Mouse (Mus musculus): ENCODE measurements around the gene Sez6l2. TPM values are rescaled to one million over a fixed set of nuclear protein-coding genes. Genes with fewer than 3 reads are reported as not detected.

Sez6l2 gene
- polyA plus RNA-seq, 1 experiment from 2014 or later: 14.2 TPM

DNA sequence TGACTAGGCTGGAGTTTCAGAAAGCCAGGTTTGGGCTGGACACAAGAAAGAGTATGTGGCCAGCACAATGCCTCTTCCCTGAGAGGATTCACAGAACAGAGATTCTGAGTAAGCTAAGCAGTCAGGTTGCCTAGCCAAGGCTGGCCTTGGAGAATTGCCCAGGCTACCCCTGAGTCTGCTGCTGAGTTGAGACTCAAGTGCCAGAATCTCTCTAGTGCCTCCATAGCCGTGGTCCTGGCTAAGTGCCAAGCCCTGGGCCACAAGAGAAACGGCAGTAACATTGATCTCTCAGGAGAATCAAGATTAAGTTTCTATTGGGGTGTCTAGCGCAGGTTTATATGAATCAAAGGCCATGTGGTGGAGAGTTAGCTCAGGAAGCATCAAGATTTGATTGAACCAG lies 15.2 kb downstream of the Sez6l2 start:
- H3K27ac ChIP-seq (ENCODE audit: low read depth, low read length): no peak overlapping the region
- WGBS: 79% methylated on average over 3 of the region's 3 CpGs
- no peak overlapping the region for H3K9ac ChIP-seq (ENCODE audit: low read depth, low read length)
- H3K9me3 ChIP-seq (ENCODE audit: control insufficient read depth, low read length): no peaks in the 10 kb centered on the region
- no peaks in the 10 kb centered on the region for H3K36me3 ChIP-seq (ENCODE audit: control insufficient read depth, insufficient read depth, low read length)
- no peaks in the 10 kb centered on the region for H3K4me1 ChIP-seq (replicated peaks; ENCODE audit: control insufficient read depth, insufficient read depth, low read length)
- DNase-seq (ENCODE audit: low spot score) (no peak), ATAC-seq (ENCODE audit: low FRiP score) (no peak)
- H3K27me3 ChIP-seq (ENCODE audit: control insufficient read depth, insufficient read depth, low read length): peaks cover 2% of the 10 kb centered on the region; the same call in 1 of the 2 replicates
- H3K4me2 ChIP-seq (replicated peaks; ENCODE audit: low read depth, low read length): no peak overlapping the region
- H3K4me3 ChIP-seq (ENCODE audit: low read depth, low read length): no peak overlapping the region

- Histone ChIP-seq H3K4me3 (ENCODE audit: low read depth, low read length) (no peak overlapping the region), H3K4me2 (replicated peaks; ENCODE audit: low read depth, low read length) (no peak overlapping the region), H3K9me3 (ENCODE audit: control insufficient read depth, low read length) (no peaks in the 10 kb centered on the region), H3K4me1 (replicated peaks; ENCODE audit: control insufficient read depth, insufficient read depth, low read length) (no peaks in the 10 kb centered on the region), H3K27me3 (ENCODE audit: control insufficient read depth, insufficient read depth, low read length) (peaks cover under 1% of the 10 kb centered on the region; the same call in 1 of the 2 replicates), H3K27ac (ENCODE audit: low read depth, low read length) (no peak overlapping the region), H3K36me3 (ENCODE audit: control insufficient read depth, insufficient read depth, low read length) (no peaks in the 10 kb centered on the region), H3K9ac (ENCODE audit: low read depth, low read length) (no peak overlapping the region)
- DNase-seq (ENCODE audit: low spot score) (no peak), ATAC-seq (ENCODE audit: low FRiP score) (no peak)
- WGBS: 67% methylated on average over 6 of the region's 6 CpGs
Observed at GRCm38 (mm10) chr7:126967361-126967760, 17.0 kb downstream of the Sez6l2 start.

DNA sequence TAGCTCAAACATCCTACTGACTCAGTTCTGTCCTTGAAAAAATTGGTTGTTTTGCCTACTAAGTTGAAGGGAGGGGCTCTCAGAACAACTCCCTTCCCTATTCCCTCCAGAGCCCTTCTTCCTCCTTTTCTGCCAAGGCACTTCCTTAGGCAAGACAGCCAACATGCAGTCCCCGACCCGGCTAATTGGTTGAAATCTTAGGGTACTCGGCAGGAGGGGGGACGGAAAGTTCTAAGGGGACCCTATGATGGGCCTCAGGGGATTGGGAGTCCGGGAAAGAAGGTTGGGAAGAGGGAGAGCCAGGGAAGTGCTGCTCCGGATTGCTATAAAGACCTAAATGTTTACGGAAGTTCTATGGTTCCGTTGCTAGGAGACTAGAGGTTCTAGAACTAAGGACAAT lies 25.1 kb downstream of the Sez6l2 start:
- H3K27me3 ChIP-seq (ENCODE audit: control insufficient read depth, insufficient read depth, low read length): no peaks in the 10 kb centered on the region
- H3K9me3 ChIP-seq (ENCODE audit: control insufficient read depth, low read length): no peaks in the 10 kb centered on the region
- H3K27ac ChIP-seq (ENCODE audit: low read depth, low read length): no peak overlapping the region; the same call in 1 of the 2 replicates
- H3K4me1 ChIP-seq (replicated peaks; ENCODE audit: control insufficient read depth, insufficient read depth, low read length): no peaks in the 10 kb centered on the region
- peak overlapping the region; percentile 98; the same call in 1 of the 2 replicates for H3K4me3 ChIP-seq (ENCODE audit: low read depth, low read length)
- 16% methylated on average over 8 of the region's 8 CpGs for WGBS
- peak; percentile 25 for ATAC-seq (ENCODE audit: low FRiP score)
- DNase-seq (ENCODE audit: low spot score): no peak
- no peak overlapping the region for H3K9ac ChIP-seq (ENCODE audit: low read depth, low read length)
- peaks cover 4% of the 10 kb centered on the region; the same call in 1 of the 2 replicates for H3K36me3 ChIP-seq (ENCODE audit: control insufficient read depth, insufficient read depth, low read length)
- H3K4me2 ChIP-seq (replicated peaks; ENCODE audit: low read depth, low read length): peak overlapping the region; percentile 58

GRCm38 (mm10) chr7:126975893-126975949 lies 25.4 kb downstream of the Sez6l2 start, which contains the start of gene Cdipt:
Gene Cdipt, plus strand, starts transcription at chr7:126975914.
- WGBS: 6% methylated on average over 1 of the region's 1 CpGs
- Histone ChIP-seq H3K4me1 (replicated peaks; ENCODE audit: control insufficient read depth, insufficient read depth, low read length) (no peaks in the 10 kb centered on the region), H3K27ac (ENCODE audit: low read depth, low read length) (peak within 1 kb of the TSS; percentile 88), H3K27me3 (ENCODE audit: control insufficient read depth, insufficient read depth, low read length) (no peaks in the 10 kb centered on the region), H3K9me3 (ENCODE audit: control insufficient read depth, low read length) (no peaks in the 10 kb centered on the region), H3K9ac (ENCODE audit: low read depth, low read length) (peak within 1 kb of the TSS; percentile 99), H3K4me2 (replicated peaks; ENCODE audit: low read depth, low read length) (peak within 1 kb of the TSS; percentile 58), H3K36me3 (ENCODE audit: control insufficient read depth, insufficient read depth, low read length) (peaks cover 4% of the 10 kb centered on the region; the same call in 1 of the 2 replicates), H3K4me3 (ENCODE audit: low read depth, low read length) (peak within 1 kb of the TSS; percentile 98)
- ATAC-seq (ENCODE audit: low FRiP score): no peak
- DNase-seq (ENCODE audit: low spot score): no peak

GRCm38 (mm10) chr7:126975950-126976866 lies 25.8 kb downstream of the Sez6l2 start, which contains the start of gene Cdiptos:
Gene Cdiptos, minus strand, starts transcription at chr7:126976098.
- peak within 1 kb of the TSS; percentile 88 for H3K27ac ChIP-seq (ENCODE audit: low read depth, low read length)
- peak; percentile 95 for ATAC-seq (ENCODE audit: low FRiP score)
- peak; percentile 99 for DNase-seq (ENCODE audit: low spot score)
- WGBS: under 1% methylated on average over 55 of the region's 55 CpGs
- H3K4me1 ChIP-seq (replicated peaks; ENCODE audit: control insufficient read depth, insufficient read depth, low read length): no peaks in the 10 kb centered on the region
- no peaks in the 10 kb centered on the region for H3K9me3 ChIP-seq (ENCODE audit: control insufficient read depth, low read length)
- peak within 1 kb of the TSS; percentile 98 for H3K4me3 ChIP-seq (ENCODE audit: low read depth, low read length)
- H3K27me3 ChIP-seq (ENCODE audit: control insufficient read depth, insufficient read depth, low read length): no peaks in the 10 kb centered on the region
- H3K4me2 ChIP-seq (replicated peaks; ENCODE audit: low read depth, low read length): peak within 1 kb of the TSS; percentile 58
- H3K36me3 ChIP-seq (ENCODE audit: control insufficient read depth, insufficient read depth, low read length): peaks cover 4% of the 10 kb centered on the region; the same call in 1 of the 2 replicates
- H3K9ac ChIP-seq (ENCODE audit: low read depth, low read length): peak within 1 kb of the TSS; percentile 99

DNA sequence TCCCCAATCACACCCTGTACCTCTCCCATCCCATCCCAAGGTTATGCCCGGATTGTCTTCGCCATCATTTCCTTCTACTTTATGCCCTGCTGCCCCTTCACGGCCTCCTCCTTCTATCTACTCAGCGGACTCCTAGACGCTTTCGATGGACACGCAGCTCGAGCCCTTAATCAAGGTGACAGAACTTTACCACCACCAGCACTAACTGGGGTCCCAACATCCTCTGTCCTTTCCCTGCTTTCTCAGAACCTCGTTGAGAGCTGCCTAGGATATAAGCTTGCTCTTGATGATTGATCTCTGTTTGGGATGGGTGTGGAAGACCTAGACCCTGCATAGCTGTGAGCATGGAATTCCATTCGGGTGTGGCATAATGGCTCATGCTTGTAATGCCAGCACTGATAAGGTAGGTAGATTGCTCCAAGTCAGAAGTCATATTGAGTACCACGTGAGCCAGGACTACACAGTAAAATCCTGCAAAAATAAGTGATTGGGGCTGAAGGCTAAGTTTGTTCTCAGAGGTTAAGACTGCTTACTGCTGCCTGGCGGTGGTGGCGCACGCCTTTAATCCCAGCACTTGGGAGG lies 26.6 kb downstream of the Sez6l2 start:
- no peaks in the 10 kb centered on the region for H3K4me1 ChIP-seq (replicated peaks; ENCODE audit: control insufficient read depth, insufficient read depth, low read length)
- peak overlapping the region; percentile 98 for H3K4me3 ChIP-seq (ENCODE audit: low read depth, low read length)
- peak overlapping the region; percentile 99 for H3K9ac ChIP-seq (ENCODE audit: low read depth, low read length)
- no peaks in the 10 kb centered on the region for H3K27me3 ChIP-seq (ENCODE audit: control insufficient read depth, insufficient read depth, low read length)
- 28% methylated on average over 14 of the region's 14 CpGs for WGBS
- peak; percentile 6; the same call in 1 of the 2 replicates for ATAC-seq (ENCODE audit: low FRiP score)
- peak overlapping the region; percentile 58 for H3K4me2 ChIP-seq (replicated peaks; ENCODE audit: low read depth, low read length)
- H3K36me3 ChIP-seq (ENCODE audit: control insufficient read depth, insufficient read depth, low read length): peaks cover 4% of the 10 kb centered on the region; the same call in 1 of the 2 replicates
- peak overlapping the region; percentile 88; the same call in 1 of the 2 replicates for H3K27ac ChIP-seq (ENCODE audit: low read depth, low read length)
- no peak for DNase-seq (ENCODE audit: low spot score)
- H3K9me3 ChIP-seq (ENCODE audit: control insufficient read depth, low read length): no peaks in the 10 kb centered on the region

DNA sequence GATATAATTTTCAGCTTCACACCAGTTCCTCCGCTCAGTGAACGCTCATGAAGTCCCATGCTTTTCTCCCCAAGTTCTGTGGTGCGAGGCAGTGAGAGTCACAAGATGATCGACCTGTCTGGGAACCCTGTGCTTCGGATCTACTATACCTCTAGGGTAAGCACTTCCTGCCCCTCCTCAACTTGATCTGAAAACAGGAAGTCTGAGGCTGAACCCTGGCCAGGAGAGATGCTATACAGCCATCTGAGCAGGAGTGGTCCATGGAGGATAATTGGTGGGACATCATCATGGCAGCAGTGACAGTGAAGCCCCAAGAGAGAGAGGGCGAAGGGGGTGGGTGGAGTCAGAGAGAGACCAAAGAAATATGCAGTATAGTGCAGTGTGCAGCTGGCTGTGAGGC lies 28.5 kb downstream of the Sez6l2 start:
- 95% methylated on average over 6 of the region's 6 CpGs for WGBS
- ATAC-seq (ENCODE audit: low FRiP score): no peak
- no peak overlapping the region for H3K4me2 ChIP-seq (replicated peaks; ENCODE audit: low read depth, low read length)
- peaks cover 4% of the 10 kb centered on the region; the same call in 1 of the 2 replicates for H3K36me3 ChIP-seq (ENCODE audit: control insufficient read depth, insufficient read depth, low read length)
- H3K4me3 ChIP-seq (ENCODE audit: low read depth, low read length): no peak overlapping the region
- no peaks in the 10 kb centered on the region for H3K9me3 ChIP-seq (ENCODE audit: control insufficient read depth, low read length)
- DNase-seq (ENCODE audit: low spot score): no peak
- no peak overlapping the region for H3K9ac ChIP-seq (ENCODE audit: low read depth, low read length)
- no peaks in the 10 kb centered on the region for H3K27me3 ChIP-seq (ENCODE audit: control insufficient read depth, insufficient read depth, low read length)
- no peak overlapping the region for H3K27ac ChIP-seq (ENCODE audit: low read depth, low read length)
- no peaks in the 10 kb centered on the region for H3K4me1 ChIP-seq (replicated peaks; ENCODE audit: control insufficient read depth, insufficient read depth, low read length)

- H3K36me3 ChIP-seq (ENCODE audit: control insufficient read depth, insufficient read depth, low read length): peaks cover 4% of the 10 kb centered on the region; the same call in 1 of the 2 replicates
- H3K4me2 ChIP-seq (replicated peaks; ENCODE audit: low read depth, low read length): no peak overlapping the region
- no peak for ATAC-seq (ENCODE audit: low FRiP score)
- no peaks in the 10 kb centered on the region for H3K9me3 ChIP-seq (ENCODE audit: control insufficient read depth, low read length)
- no peaks in the 10 kb centered on the region for H3K27me3 ChIP-seq (ENCODE audit: control insufficient read depth, insufficient read depth, low read length)
- no peak overlapping the region for H3K4me3 ChIP-seq (ENCODE audit: low read depth, low read length)
- no peaks in the 10 kb centered on the region for H3K4me1 ChIP-seq (replicated peaks; ENCODE audit: control insufficient read depth, insufficient read depth, low read length)
- no peak overlapping the region for H3K27ac ChIP-seq (ENCODE audit: low read depth, low read length)
- 93% methylated on average over 2 of the region's 2 CpGs for WGBS
- no peak overlapping the region for H3K9ac ChIP-seq (ENCODE audit: low read depth, low read length)
- no peak for DNase-seq (ENCODE audit: low spot score)
Observed at GRCm38 (mm10) chr7:126981601-126982000, 31.2 kb downstream of the Sez6l2 start.

DNA sequence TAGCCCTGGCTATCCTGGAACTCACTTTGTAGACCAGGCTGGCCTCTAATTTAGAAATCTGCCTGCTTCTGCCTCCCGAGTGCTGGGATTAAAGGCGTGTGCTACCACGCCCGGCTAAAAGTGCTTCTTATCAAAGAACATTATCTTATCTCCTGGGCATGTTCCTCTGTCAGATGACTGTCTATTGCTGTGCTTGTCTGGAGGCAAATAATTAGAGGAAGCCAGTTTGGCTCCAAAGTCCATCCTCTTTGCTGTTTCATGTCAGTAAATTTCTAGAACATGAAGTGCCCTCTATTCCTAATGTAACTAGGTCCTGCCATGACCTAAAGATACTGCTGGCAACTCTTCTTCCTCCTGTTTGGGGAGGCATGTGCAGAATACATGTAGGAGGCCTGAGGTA lies 31.7 kb downstream of the Sez6l2 start:
- no peak overlapping the region for H3K9ac ChIP-seq (ENCODE audit: low read depth, low read length)
- H3K4me2 ChIP-seq (replicated peaks; ENCODE audit: low read depth, low read length): no peak overlapping the region
- H3K27ac ChIP-seq (ENCODE audit: low read depth, low read length): no peak overlapping the region
- peaks cover 4% of the 10 kb centered on the region; the same call in 1 of the 2 replicates for H3K36me3 ChIP-seq (ENCODE audit: control insufficient read depth, insufficient read depth, low read length)
- no peaks in the 10 kb centered on the region for H3K4me1 ChIP-seq (replicated peaks; ENCODE audit: control insufficient read depth, insufficient read depth, low read length)
- H3K4me3 ChIP-seq (ENCODE audit: low read depth, low read length): no peak overlapping the region
- H3K27me3 ChIP-seq (ENCODE audit: control insufficient read depth, insufficient read depth, low read length): no peaks in the 10 kb centered on the region
- ATAC-seq (ENCODE audit: low FRiP score) (no peak), DNase-seq (ENCODE audit: low spot score) (no peak)
- H3K9me3 ChIP-seq (ENCODE audit: control insufficient read depth, low read length): no peaks in the 10 kb centered on the region
- 95% methylated on average over 4 of the region's 4 CpGs for WGBS
